Mouse (Mus musculus) monocyte, adult 59 days (primary cell): ENCODE data around the gene Cdkl1. TPM values are rescaled to one million over a fixed set of nuclear protein-coding genes. Genes with fewer than 3 reads are reported as not detected.

Source experiments
- total RNA-seq, 2 experiments: library from RNA; stranded (reverse); gene quantifications; one replicate each; pipeline ENCODE4 v1.2.4; 2023

Cdkl1 gene
- total RNA-seq: not detected

DNA sequence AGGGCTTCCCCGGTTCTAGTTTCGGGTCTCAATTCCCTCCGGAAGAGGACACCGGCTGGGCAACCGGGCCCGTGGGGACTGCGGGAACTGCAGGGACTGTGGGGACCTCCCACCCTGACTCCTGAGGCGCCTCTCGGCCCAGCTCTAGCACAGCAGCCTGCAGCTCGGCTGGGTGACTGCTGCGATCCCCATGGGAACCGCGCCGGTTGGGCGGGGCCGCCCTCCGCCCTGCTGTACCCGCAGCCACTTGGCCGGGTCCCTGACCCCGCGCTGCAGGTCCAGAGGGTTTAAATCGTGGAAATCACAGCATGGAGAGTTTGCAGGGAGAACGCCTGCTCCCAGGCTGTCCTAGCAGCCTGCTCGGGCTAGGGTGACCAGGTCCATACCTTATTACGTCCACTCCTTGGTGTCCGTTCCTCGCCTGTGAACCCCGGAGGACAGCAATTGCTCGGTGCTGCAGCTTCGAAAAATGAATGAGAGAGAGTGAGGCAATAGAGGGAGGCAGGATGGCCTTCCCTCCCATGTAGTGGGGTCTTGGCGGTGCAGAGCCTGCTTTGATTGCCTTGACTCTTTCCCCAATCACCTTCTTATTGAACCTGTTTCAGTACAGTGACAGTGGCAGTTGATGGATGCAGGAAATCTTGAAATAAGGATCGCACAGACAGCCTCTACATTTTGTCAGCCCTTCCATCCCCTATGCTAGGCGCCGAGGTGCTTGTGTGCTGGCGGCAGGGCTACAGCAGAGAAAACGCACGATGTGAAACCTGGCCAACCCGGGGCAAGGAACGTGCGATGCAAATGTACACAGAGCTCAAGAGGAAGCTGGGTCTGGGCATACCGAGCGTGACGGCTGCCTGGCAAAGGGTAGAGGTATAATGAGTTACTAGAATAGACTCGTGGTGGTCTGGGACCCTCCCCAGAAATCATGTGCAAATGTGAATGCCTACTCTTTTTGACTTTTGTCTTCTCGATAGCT lies at the start of gene Cdkl1:
Gene Cdkl1, minus strand, starts transcription at position 738 of the 976 bp plus-strand sequence.

GRCm38 (mm10) chr12:69724711-69725460 lies 66.2 kb downstream of the Cdkl1 start, which contains the start of the genes L2hgdh and Atp5s:
Gene L2hgdh (minus strand): TSS chr12:69724873.
Gene Atp5s (plus strand): TSS chr12:69724950.

Other genes starting within 250 kb of the Cdkl1 start
- 10 to 100 TPM in 1 of 2 experiments, 1 to 10 TPM in 1; 6.7 to 11.4 TPM for gene Vcpkmt, start 208.2 kb downstream of the Cdkl1 start, total RNA-seq
- gene Sos2, start 109.4 kb downstream of the Cdkl1 start, total RNA-seq: 10 to 100 TPM; 53.6 to 55.7 TPM
- 1 to 10 TPM; 1.2 to 2.9 TPM for gene L2hgdh, start 66.4 kb downstream of the Cdkl1 start, total RNA-seq
- 1 to 10 TPM; 1.4 to 4.4 TPM for gene Atp5s, start 66.3 kb downstream of the Cdkl1 start, total RNA-seq
- gene Atl1, start 101.3 kb upstream of the Cdkl1 start, total RNA-seq: 1 to 10 TPM; 1.0 to 1.1 TPM
- gene Map4k5, start 101.9 kb upstream of the Cdkl1 start, total RNA-seq: 10 to 100 TPM; 30.4 to 32.4 TPM
- 10 to 100 TPM; 42.8 to 45.1 TPM for gene Sav1, start 195.7 kb upstream of the Cdkl1 start, total RNA-seq